Mouse (Mus musculus): ENCODE measurements around the gene Tbc1d22a. TPM values are rescaled to one million over a fixed set of nuclear protein-coding genes. Genes with fewer than 3 reads are reported as not detected.

Gene Tbc1d22a
- total RNA-seq (2021), result 10 to 100 TPM; 19.6 to 20.4 TPM

GRCm38 (mm10) chr15:86213753-86214548 lies at the start of gene Tbc1d22a:
Tbc1d22a (plus strand) TSS chr15:86214459.
- intact Hi-C loops (cut with DNase I), result no loop called here
- DNase-seq (ENCODE audit: extremely low spot score in 1 of 2, low spot score in 2 of 2), result peak; percentile 91 to 95

GRCm38 (mm10) chr15:86164718-86165345 lies 49.4 kb upstream of the Tbc1d22a start:
- intact Hi-C loops (cut with DNase I), result no loop called here
- DNase-seq (ENCODE audit: extremely low spot score in 1 of 2, low spot score in 2 of 2), result no peak

- no peak for DNase-seq (ENCODE audit: extremely low spot score in 1 of 2, low spot score in 2 of 2)
- intact Hi-C loops (cut with DNase I), result no loop called here
These were observed 48.3 kb upstream of the Tbc1d22a start for GRCm38 (mm10) chr15:86165811-86166590.

GRCm38 (mm10) chr15:86167032-86167655 lies 47.1 kb upstream of the Tbc1d22a start:
- DNase-seq (ENCODE audit: extremely low spot score in 1 of 2, low spot score in 2 of 2), result no peak
- intact Hi-C loops (cut with DNase I), result no loop called here

GRCm38 (mm10) chr15:86167787-86168504 lies 46.3 kb upstream of the Tbc1d22a start:
- intact Hi-C loops (cut with DNase I), result no loop called here
- no peak for DNase-seq (ENCODE audit: extremely low spot score in 1 of 2, low spot score in 2 of 2)

- intact Hi-C loops (cut with DNase I), result no loop called here
- peak in 1 of 2 experiments; percentile 61 for DNase-seq (ENCODE audit: extremely low spot score in 1 of 2, low spot score in 2 of 2)
These were observed 45.8 kb upstream of the Tbc1d22a start for GRCm38 (mm10) chr15:86168505-86168867.

GRCm38 (mm10) chr15:86168941-86169816 lies 45.1 kb upstream of the Tbc1d22a start:
- intact Hi-C loops (cut with DNase I), result no loop called here

GRCm38 (mm10) chr15:86169817-86170110 lies 44.5 kb upstream of the Tbc1d22a start:
- DNase-seq (ENCODE audit: extremely low spot score in 1 of 2, low spot score in 2 of 2), result no peak
- intact Hi-C loops (cut with DNase I), result no loop called here

More at GRCm38 (mm10) chr15:86168941-86169816, 45.1 kb upstream of the Tbc1d22a start:
- DNase-seq (ENCODE audit: extremely low spot score in 1 of 2, low spot score in 2 of 2), result no peak

- intact Hi-C loops (cut with DNase I), result no loop called here
- DNase-seq (ENCODE audit: extremely low spot score in 1 of 2, low spot score in 2 of 2), result no peak
These were observed 42.9 kb upstream of the Tbc1d22a start for GRCm38 (mm10) chr15:86171316-86171715.

- intact Hi-C loops (cut with DNase I), result no loop called here
- DNase-seq (ENCODE audit: extremely low spot score in 1 of 2, low spot score in 2 of 2), result no peak
These were observed 42.1 kb upstream of the Tbc1d22a start for GRCm38 (mm10) chr15:86172124-86172523.

- intact Hi-C loops (cut with DNase I), result no loop called here
- no peak for DNase-seq (ENCODE audit: extremely low spot score in 1 of 2, low spot score in 2 of 2)
These were observed 41.7 kb upstream of the Tbc1d22a start for GRCm38 (mm10) chr15:86172526-86172925.

- intact Hi-C loops (cut with DNase I), result no loop called here
- peak in 1 of 2 experiments; percentile 64 for DNase-seq (ENCODE audit: extremely low spot score in 1 of 2, low spot score in 2 of 2)
These were observed 40.9 kb upstream of the Tbc1d22a start for GRCm38 (mm10) chr15:86173136-86173985.

GRCm38 (mm10) chr15:86175253-86176050 lies 38.8 kb upstream of the Tbc1d22a start:
- intact Hi-C loops (cut with DNase I), result no loop called here
- no peak for DNase-seq (ENCODE audit: extremely low spot score in 1 of 2, low spot score in 2 of 2)

- DNase-seq (ENCODE audit: extremely low spot score in 1 of 2, low spot score in 2 of 2), result no peak
- intact Hi-C loops (cut with DNase I), result no loop called here
These were observed 38.1 kb upstream of the Tbc1d22a start for GRCm38 (mm10) chr15:86176166-86176565.

- DNase-seq (ENCODE audit: extremely low spot score in 1 of 2, low spot score in 2 of 2), result no peak
- intact Hi-C loops (cut with DNase I), result no loop called here
These were observed 37.2 kb upstream of the Tbc1d22a start for GRCm38 (mm10) chr15:86176771-86177702.

Data from left cerebral cortex, postnatal 10 days (tissue).